Mouse (Mus musculus): ENCODE measurements around the gene Pik3cb. TPM values are rescaled to one million over a fixed set of nuclear protein-coding genes. Genes with fewer than 3 reads are reported as not detected.
A peak's percentile ranks its signal among the peaks of the same experiment; 100 is the strongest.

The Pik3cb gene
- polyA plus RNA-seq, 1 experiment from 2014 or later, result 1.3 TPM

- Histone ChIP-seq H3K36me3 (ENCODE audit: control insufficient read depth, insufficient read depth, low read length) (no peaks in the 10 kb centered on the region), H3K9ac (ENCODE audit: low read depth, low read length) (no peak overlapping the region), H3K27ac (replicated peaks; ENCODE audit: low read depth, low read length) (no peak overlapping the region), H3K4me2 (ENCODE audit: low read depth, low read length) (no peak overlapping the region), H3K27me3 (replicated peaks; ENCODE audit: control insufficient read depth, insufficient read depth, low read length) (no peaks in the 10 kb centered on the region), H3K4me3 (ENCODE audit: low read depth, low read length) (no peak overlapping the region), H3K4me1 (ENCODE audit: control insufficient read depth, insufficient read depth, low read length) (0 out of 2 replicates have a peak, but pooled peaks cover 2% of the 10 kb centered on the region), H3K9me3 (ENCODE audit: control insufficient read depth, low read length) (no peaks in the 10 kb centered on the region)
- WGBS, result 65% methylated on average over 1 of the region's 1 CpGs
- ATAC-seq (ENCODE audit: low read depth) (no peak), DNase-seq (ENCODE audit: low spot score) (no peak)
Measured at GRCm38 (mm10) chr9:99111085-99111484, 29.3 kb downstream of the Pik3cb start.

GRCm38 (mm10) chr9:99110213-99110612, 30.2 kb downstream of the Pik3cb start:
- H3K4me3 ChIP-seq (ENCODE audit: low read depth, low read length), result no peak overlapping the region
- H3K4me2 ChIP-seq (ENCODE audit: low read depth, low read length), result no peak overlapping the region
- H3K4me1 ChIP-seq (ENCODE audit: control insufficient read depth, insufficient read depth, low read length), result 0 out of 2 replicates have a peak, but pooled peaks cover 2% of the 10 kb centered on the region
- no peak overlapping the region for H3K9ac ChIP-seq (ENCODE audit: low read depth, low read length)
- DNase-seq (ENCODE audit: low spot score) (no peak), ATAC-seq (ENCODE audit: low read depth) (no peak)
- H3K9me3 ChIP-seq (ENCODE audit: control insufficient read depth, low read length), result no peaks in the 10 kb centered on the region
- no peaks in the 10 kb centered on the region for H3K27me3 ChIP-seq (replicated peaks; ENCODE audit: control insufficient read depth, insufficient read depth, low read length)
- no peak overlapping the region for H3K27ac ChIP-seq (replicated peaks; ENCODE audit: low read depth, low read length)
- WGBS, result 70% methylated on average over 5 of the region's 5 CpGs
- no peaks in the 10 kb centered on the region for H3K36me3 ChIP-seq (ENCODE audit: control insufficient read depth, insufficient read depth, low read length)

GRCm38 (mm10) chr9:99109585-99109984, 30.8 kb downstream of the Pik3cb start:
- Histone ChIP-seq H3K27ac (replicated peaks; ENCODE audit: low read depth, low read length) (no peak overlapping the region), H3K4me1 (ENCODE audit: control insufficient read depth, insufficient read depth, low read length) (0 out of 2 replicates have a peak, but pooled peaks cover 2% of the 10 kb centered on the region), H3K9me3 (ENCODE audit: control insufficient read depth, low read length) (no peaks in the 10 kb centered on the region), H3K27me3 (replicated peaks; ENCODE audit: control insufficient read depth, insufficient read depth, low read length) (no peaks in the 10 kb centered on the region), H3K4me2 (ENCODE audit: low read depth, low read length) (no peak overlapping the region), H3K4me3 (ENCODE audit: low read depth, low read length) (no peak overlapping the region), H3K36me3 (ENCODE audit: control insufficient read depth, insufficient read depth, low read length) (peaks cover 4% of the 10 kb centered on the region; the same call in 1 of the 2 replicates), H3K9ac (ENCODE audit: low read depth, low read length) (no peak overlapping the region)
- 80% methylated on average over 3 of the region's 3 CpGs for WGBS
- no peak for DNase-seq (ENCODE audit: low spot score)
- ATAC-seq (ENCODE audit: low read depth), result no peak

GRCm38 (mm10) chr9:99104449-99104848, 36.0 kb downstream of the Pik3cb start:
- 91% methylated on average over 2 of the region's 2 CpGs for WGBS
- ATAC-seq (ENCODE audit: low read depth), result no peak

GRCm38 (mm10) chr9:99103865-99104264, 36.6 kb downstream of the Pik3cb start:
- peaks cover 6% of the 10 kb centered on the region; the same call in 1 of the 2 replicates for H3K36me3 ChIP-seq (ENCODE audit: control insufficient read depth, insufficient read depth, low read length)

More at GRCm38 (mm10) chr9:99104449-99104848, 36.0 kb downstream of the Pik3cb start:
- Histone ChIP-seq H3K36me3 (ENCODE audit: control insufficient read depth, insufficient read depth, low read length) (peaks cover 6% of the 10 kb centered on the region; the same call in 1 of the 2 replicates), H3K9ac (ENCODE audit: low read depth, low read length) (no peak overlapping the region), H3K4me2 (ENCODE audit: low read depth, low read length) (no peak overlapping the region), H3K27ac (replicated peaks; ENCODE audit: low read depth, low read length) (no peak overlapping the region), H3K4me1 (ENCODE audit: control insufficient read depth, insufficient read depth, low read length) (no peaks in the 10 kb centered on the region), H3K9me3 (ENCODE audit: control insufficient read depth, low read length) (no peaks in the 10 kb centered on the region), H3K27me3 (replicated peaks; ENCODE audit: control insufficient read depth, insufficient read depth, low read length) (no peaks in the 10 kb centered on the region), H3K4me3 (ENCODE audit: low read depth, low read length) (no peak overlapping the region)
- no peak for DNase-seq (ENCODE audit: low spot score)

GRCm38 (mm10) chr9:99098482-99099129, 41.8 kb downstream of the Pik3cb start:
- Histone ChIP-seq H3K4me3 (ENCODE audit: low read depth, low read length) (no peak overlapping the region), H3K36me3 (ENCODE audit: control insufficient read depth, insufficient read depth, low read length) (no peaks in the 10 kb centered on the region), H3K4me2 (ENCODE audit: low read depth, low read length) (no peak overlapping the region), H3K9me3 (ENCODE audit: control insufficient read depth, low read length) (no peaks in the 10 kb centered on the region), H3K4me1 (ENCODE audit: control insufficient read depth, insufficient read depth, low read length) (no peaks in the 10 kb centered on the region), H3K27ac (replicated peaks; ENCODE audit: low read depth, low read length) (no peak overlapping the region), H3K27me3 (replicated peaks; ENCODE audit: control insufficient read depth, insufficient read depth, low read length) (no peaks in the 10 kb centered on the region), H3K9ac (ENCODE audit: low read depth, low read length) (no peak overlapping the region)
- 28% methylated on average over 11 of the region's 11 CpGs for WGBS
- ATAC-seq (ENCODE audit: low read depth) (no peak), DNase-seq (ENCODE audit: low spot score) (peak; percentile 38)

More at GRCm38 (mm10) chr9:99103865-99104264, 36.6 kb downstream of the Pik3cb start:
- Histone ChIP-seq H3K9me3 (ENCODE audit: control insufficient read depth, low read length) (no peaks in the 10 kb centered on the region), H3K9ac (ENCODE audit: low read depth, low read length) (no peak overlapping the region), H3K4me1 (ENCODE audit: control insufficient read depth, insufficient read depth, low read length) (no peaks in the 10 kb centered on the region), H3K4me3 (ENCODE audit: low read depth, low read length) (no peak overlapping the region), H3K27ac (replicated peaks; ENCODE audit: low read depth, low read length) (no peak overlapping the region), H3K4me2 (ENCODE audit: low read depth, low read length) (no peak overlapping the region), H3K27me3 (replicated peaks; ENCODE audit: control insufficient read depth, insufficient read depth, low read length) (no peaks in the 10 kb centered on the region)
- no peak for ATAC-seq (ENCODE audit: low read depth)
- DNase-seq (ENCODE audit: low spot score), result no peak
- WGBS, result 79% methylated on average over 3 of the region's 3 CpGs

- Histone ChIP-seq H3K4me3 (ENCODE audit: low read depth, low read length) (no peak overlapping the region), H3K27me3 (replicated peaks; ENCODE audit: control insufficient read depth, insufficient read depth, low read length) (no peaks in the 10 kb centered on the region), H3K4me1 (ENCODE audit: control insufficient read depth, insufficient read depth, low read length) (no peaks in the 10 kb centered on the region), H3K27ac (replicated peaks; ENCODE audit: low read depth, low read length) (no peak overlapping the region), H3K9me3 (ENCODE audit: control insufficient read depth, low read length) (no peaks in the 10 kb centered on the region), H3K9ac (ENCODE audit: low read depth, low read length) (no peak overlapping the region), H3K4me2 (ENCODE audit: low read depth, low read length) (no peak overlapping the region), H3K36me3 (ENCODE audit: control insufficient read depth, insufficient read depth, low read length) (no peaks in the 10 kb centered on the region)
- DNase-seq (ENCODE audit: low spot score) (no peak), ATAC-seq (ENCODE audit: low read depth) (no peak)
- WGBS, result 10% methylated on average over 1 of the region's 1 CpGs
Measured at GRCm38 (mm10) chr9:99097668-99098067, 42.8 kb downstream of the Pik3cb start.

GRCm38 (mm10) chr9:99095192-99095591, 45.2 kb downstream of the Pik3cb start:
- 87% methylated on average over 7 of the region's 7 CpGs for WGBS
- Histone ChIP-seq H3K9ac (ENCODE audit: low read depth, low read length) (no peak overlapping the region), H3K4me3 (ENCODE audit: low read depth, low read length) (no peak overlapping the region), H3K4me1 (ENCODE audit: control insufficient read depth, insufficient read depth, low read length) (no peaks in the 10 kb centered on the region), H3K36me3 (ENCODE audit: control insufficient read depth, insufficient read depth, low read length) (no peaks in the 10 kb centered on the region), H3K4me2 (ENCODE audit: low read depth, low read length) (no peak overlapping the region), H3K27me3 (replicated peaks; ENCODE audit: control insufficient read depth, insufficient read depth, low read length) (no peaks in the 10 kb centered on the region), H3K9me3 (ENCODE audit: control insufficient read depth, low read length) (no peaks in the 10 kb centered on the region), H3K27ac (replicated peaks; ENCODE audit: low read depth, low read length) (no peak overlapping the region)
- ATAC-seq (ENCODE audit: low read depth), result no peak
- DNase-seq (ENCODE audit: low spot score), result no peak

- Histone ChIP-seq H3K4me3 (ENCODE audit: low read depth, low read length) (no peak overlapping the region), H3K27ac (replicated peaks; ENCODE audit: low read depth, low read length) (no peak overlapping the region), H3K4me1 (ENCODE audit: control insufficient read depth, insufficient read depth, low read length) (no peaks in the 10 kb centered on the region), H3K9me3 (ENCODE audit: control insufficient read depth, low read length) (no peaks in the 10 kb centered on the region), H3K27me3 (replicated peaks; ENCODE audit: control insufficient read depth, insufficient read depth, low read length) (no peaks in the 10 kb centered on the region), H3K9ac (ENCODE audit: low read depth, low read length) (no peak overlapping the region), H3K36me3 (ENCODE audit: control insufficient read depth, insufficient read depth, low read length) (0 out of 2 replicates have a peak, but pooled peaks cover 4% of the 10 kb centered on the region), H3K4me2 (ENCODE audit: low read depth, low read length) (no peak overlapping the region)
- WGBS, result 75% methylated on average over 4 of the region's 4 CpGs
- DNase-seq (ENCODE audit: low spot score) (no peak), ATAC-seq (ENCODE audit: low read depth) (no peak)
Measured at GRCm38 (mm10) chr9:99090546-99090945, 49.9 kb downstream of the Pik3cb start.

All from embryonic facial prominence, embryonic 14.5 days (tissue).